Mouse (Mus musculus) heart, postnatal 10 days (tissue): ENCODE results near the gene Tfcp2. TPM values are rescaled to one million over a fixed set of nuclear protein-coding genes. Genes with fewer than 3 reads are reported as not detected.
"Not testable (repeated sequence)": the region's sequence is repeated elsewhere in the genome, so short reads cannot be mapped to it uniquely, and the experiment has no call there.

Experiments
- DNase-seq, 2 experiments: peaks; one replicate each; pipeline ENCODE4 v3.0.0; 2021
- intact Hi-C: fragments of 180-260 bp; cut with DNase I; formaldehyde crosslinking; loops from one replicate; pipeline ENCODE4 v1.15.1; 2025
- total RNA-seq, 2 experiments: library from RNA; stranded (reverse); gene quantifications; 2 replicates each; pipeline ENCODE4 v1.2.3; 2021

Gene Tfcp2
- total RNA-seq, 2 experiments from 2014 or later, result 13.3 to 15.0 TPM

- intact Hi-C loops, result no loop called here
- DNase-seq, result peak in 1 of 2 experiments; percentile 21
These were observed 62.5 kb downstream of the Tfcp2 start for GRCm38 (mm10) chr15:100489263-100489662.

- DNase-seq, intact Hi-C loops: not testable (repeated sequence)
These were observed 63.5 kb downstream of the Tfcp2 start for GRCm38 (mm10) chr15:100488297-100488696.

GRCm38 (mm10) chr15:100487050-100487449, 64.8 kb downstream of the Tfcp2 start:
- DNase-seq, result no peak
- intact Hi-C loops, result no loop called here

- DNase-seq, result no peak
- intact Hi-C loops, result no loop called here
These were observed 65.4 kb downstream of the Tfcp2 start for GRCm38 (mm10) chr15:100486450-100486849.

- DNase-seq, result peak in 1 of 2 experiments; percentile 20
- intact Hi-C loops, result no loop called here
These were observed 66.2 kb downstream of the Tfcp2 start for GRCm38 (mm10) chr15:100485576-100485975.

- no peak for DNase-seq
- intact Hi-C loops, result no loop called here
These were observed 72.9 kb downstream of the Tfcp2 start for GRCm38 (mm10) chr15:100478925-100479324.

GRCm38 (mm10) chr15:100478351-100478750, 73.5 kb downstream of the Tfcp2 start:
- intact Hi-C loops, result no loop called here
- no peak for DNase-seq

GRCm38 (mm10) chr15:100473926-100474503, 77.8 kb downstream of the Tfcp2 start:
- no peak for DNase-seq
- intact Hi-C loops, result no loop called here

GRCm38 (mm10) chr15:100470037-100470436, 81.8 kb downstream of the Tfcp2 start:
- intact Hi-C loops, result no loop called here

GRCm38 (mm10) chr15:100469189-100469545, 82.6 kb downstream of the Tfcp2 start:
- intact Hi-C loops, result loop anchor here (1.0 to 5.0 kb wide), 3 partner anchors 25 to 213 kb away; no protein-coding TSS in a partner anchor
- no peak for DNase-seq

More at GRCm38 (mm10) chr15:100470037-100470436, 81.8 kb downstream of the Tfcp2 start:
- DNase-seq, result no peak

- intact Hi-C loops, result loop anchor here (1.0 to 5.0 kb wide), 3 partner anchors 26 to 214 kb away; no protein-coding TSS in a partner anchor
- DNase-seq, result peak; percentile 90 to 92
These were observed 83.3 kb downstream of the Tfcp2 start, which contains the start of gene Letmd1 for GRCm38 (mm10) chr15:100468295-100469188. Gene Letmd1, plus strand, starts transcription at chr15:100469023.

- intact Hi-C loops, result loop anchor here (5.0 kb wide), 2 partner anchors 145 to 215 kb away; no protein-coding TSS in a partner anchor
- no peak for DNase-seq
These were observed 84.1 kb downstream of the Tfcp2 start for GRCm38 (mm10) chr15:100467738-100468137.

GRCm38 (mm10) chr15:100465432-100465831, 86.4 kb downstream of the Tfcp2 start:
- no peak for DNase-seq
- intact Hi-C loops, result loop anchor here (5.0 kb wide), 2 partner anchors 147 to 217 kb away; no protein-coding TSS in a partner anchor

- peak; percentile 75 to 80 for DNase-seq
- intact Hi-C loops, result loop anchor here (5.0 kb wide), 2 partner anchors 126 to 426 kb away; partner anchors contain the start of gene Dip2b
These were observed 88.1 kb downstream of the Tfcp2 start for GRCm38 (mm10) chr15:100463712-100464111.

- intact Hi-C loops, result loop anchor here (5.0 kb wide), 2 partner anchors 125 to 425 kb away; partner anchors contain the start of gene Dip2b
- no peak for DNase-seq
These were observed 89.7 kb downstream of the Tfcp2 start for GRCm38 (mm10) chr15:100462086-100462485.

GRCm38 (mm10) chr15:100461646-100462045, 90.2 kb downstream of the Tfcp2 start:
- DNase-seq, result no peak
- intact Hi-C loops, result loop anchor here (5.0 kb wide), 2 partner anchors 124 to 424 kb away; partner anchors contain the start of gene Dip2b

GRCm38 (mm10) chr15:100460942-100461341, 90.9 kb downstream of the Tfcp2 start:
- no peak for DNase-seq
- intact Hi-C loops, result loop anchor here (5.0 kb wide), 2 partner anchors 124 to 424 kb away; partner anchors contain the start of gene Dip2b

- intact Hi-C loops, result loop anchor here (5.0 kb wide), 1 partner anchor 436 kb away; no protein-coding TSS in a partner anchor
- DNase-seq, result peak; percentile 51 to 78
These were observed 93.8 kb downstream of the Tfcp2 start for GRCm38 (mm10) chr15:100458055-100458454.

GRCm38 (mm10) chr15:100457340-100457739, 94.5 kb downstream of the Tfcp2 start:
- intact Hi-C loops, result loop anchor here (5.0 kb wide), 1 partner anchor 435 kb away; no protein-coding TSS in a partner anchor

GRCm38 (mm10) chr15:100456356-100456991, 95.3 kb downstream of the Tfcp2 start:
- intact Hi-C loops, result loop anchor here (5.0 kb wide), 1 partner anchor 434 kb away; no protein-coding TSS in a partner anchor
- DNase-seq, result no peak

More at GRCm38 (mm10) chr15:100457340-100457739, 94.5 kb downstream of the Tfcp2 start:
- DNase-seq, result peak; percentile 70 to 86
